19 mouse cellular contexts compared by ENCODE assay signal in genomic region chr15:82027276-82027675, GRCm38 (mm10). TPM values are rescaled to one million over a fixed set of nuclear protein-coding genes. Genes with fewer than 3 reads are reported as not detected.
"Had no signal": no experiment of that assay in that cellular context is flagged by ENCODE, and none has a peak within 500 bp of the region (broad histone marks: within the 10 kb centered on the region; RNA-seq: fewer than 3 reads in every experiment).

No protein-coding gene starts in this region.

- H3K27ac ChIP-seq: layer of hippocampus, adult 2 months; limb, embryonic 12.5 days; liver, embryonic 14.5 days; midbrain, embryonic 10.5 days; midbrain, embryonic 15.5 days; neural tube, embryonic 13.5 days had no signal

- DNase-seq: kidney, adult 18-20 months; kidney, postnatal 10 days; kidney, postnatal 4 days; liver; lung, embryonic 14.5 days; lung, postnatal 4 days; retina, postnatal 1 day had no signal

- H3K9ac ChIP-seq: limb, embryonic 12.5 days; liver, embryonic 14.5 days; lung, embryonic 14.5 days; midbrain, embryonic 15.5 days; neural tube, embryonic 13.5 days had no signal

- H3K4me2 ChIP-seq: limb, embryonic 12.5 days; lung, embryonic 14.5 days; midbrain, embryonic 15.5 days; neural tube, embryonic 13.5 days had no signal

- H3K4me3 ChIP-seq: layer of hippocampus, adult 2 months; limb, embryonic 12.5 days; midbrain, embryonic 10.5 days; midbrain, embryonic 15.5 days; neural tube, embryonic 13.5 days had no signal

- H3K4me1 ChIP-seq: limb, embryonic 12.5 days; midbrain, embryonic 10.5 days; midbrain, embryonic 15.5 days; neural tube, embryonic 13.5 days had no signal

- ATAC-seq: midbrain, embryonic 15.5 days had no signal

- H3K9me3 ChIP-seq: limb, embryonic 12.5 days; midbrain, embryonic 10.5 days; midbrain, embryonic 15.5 days; neural tube, embryonic 13.5 days had no signal

- H3K27me3 ChIP-seq: limb, embryonic 12.5 days; midbrain, embryonic 15.5 days; neural tube, embryonic 13.5 days had no signal

RNA-seq across cellular contexts. Expression of gene 4930407I10Rik, which starts 31.7 kb away (rescaled TPM):
- total RNA-seq: layer of hippocampus, adult 2 months; layer of hippocampus, postnatal 10 days; left cerebral cortex, postnatal 36 days; megakaryocyte, adult 5-6 weeks had no signal
- polyA plus RNA-seq: kidney, embryonic 14.5 days; limb, embryonic 12.5 days; liver, embryonic 14.5 days; lung, embryonic 14.5 days; midbrain, embryonic 10.5 days; midbrain, embryonic 15.5 days; neural tube, embryonic 13.5 days; stomach, embryonic 14.5 days; urinary bladder, adult 2 months had no signal

RNA-seq across cellular contexts. Expression of gene Mei1, which starts 42.5 kb away (rescaled TPM):
- total RNA-seq: megakaryocyte, adult 5-6 weeks had no signal
- polyA plus RNA-seq: kidney, embryonic 14.5 days; limb, embryonic 12.5 days; liver, embryonic 14.5 days; lung, embryonic 14.5 days; midbrain, embryonic 15.5 days had no signal
